Mouse (Mus musculus) left cerebral cortex, adult 2 months (tissue): ENCODE data around the gene E130309D02Rik. TPM values are rescaled to one million over a fixed set of nuclear protein-coding genes. Genes with fewer than 3 reads are reported as not detected.

Experiments
- DNase-seq, 2 experiments: peaks; one replicate each; pipeline ENCODE4 v3.0.0; 2021 to 2022; ENCODE audit warnings: low spot score in 2 of 2, mixed read lengths in 1 of 2; ENCODE audit errors: extremely low spot score in 1 of 2
- H3K27ac ChIP-seq: fragments of 200-600 bp; 2 replicates; pipeline ENCODE4 v1.8.1; 2022
- H3K4me3 ChIP-seq: fragments of 200-600 bp; 2 replicates; pipeline ENCODE4 v1.8.1; 2022
- CTCF ChIP-seq: fragments of 200-600 bp; IDR thresholded peaks from 2 replicates; pipeline ENCODE4 v1.8.1; 2022; ENCODE audit warnings: antibody characterized with exemption, mild to moderate bottlenecking, moderate library complexity
- intact Hi-C: fragments of 180-260 bp; cut with DNase I; formaldehyde crosslinking; loops from one replicate; pipeline ENCODE4 v1.15.1; 2025
- total RNA-seq, 2 experiments: library from RNA; stranded (reverse); gene quantifications; 2 replicates each; pipeline ENCODE4 v1.2.3; 2021

The E130309D02Rik gene
- total RNA-seq, 2 experiments from 2014 or later, result 24.2 to 25.5 TPM

GRCm38 (mm10) chr5:143301296-143301695 is 13.9 kb downstream of the E130309D02Rik start:
- intact Hi-C loops, result loop anchor here (5.0 kb wide), 1 partner anchor 124 kb away; no protein-coding TSS in a partner anchor

GRCm38 (mm10) chr5:143299686-143300085 is 15.5 kb downstream of the E130309D02Rik start:
- Histone ChIP-seq H3K27ac (no peak overlapping the region), H3K4me3 (no peak overlapping the region)
- peak; percentile 40 to 66 for DNase-seq
- TF ChIP-seq CTCF, result peak; percentile 77
- intact Hi-C loops, result loop anchor here (5.0 kb wide), 2 partner anchors 47 to 122 kb away; no protein-coding TSS in a partner anchor

More at GRCm38 (mm10) chr5:143301296-143301695, 13.9 kb downstream of the E130309D02Rik start:
- DNase-seq, result no peak
- TF ChIP-seq CTCF, result peak; percentile 46
- Histone ChIP-seq H3K27ac (no peak overlapping the region), H3K4me3 (no peak overlapping the region)

- intact Hi-C loops, result loop anchor here (5.0 kb wide), 1 partner anchor 46 kb away; no protein-coding TSS in a partner anchor
- no peak for DNase-seq
- Histone ChIP-seq H3K4me3 (no peak overlapping the region), H3K27ac (no peak overlapping the region)
- TF ChIP-seq CTCF, result peak; percentile 47
Measured at GRCm38 (mm10) chr5:143298391-143298790, 16.8 kb downstream of the E130309D02Rik start.

- intact Hi-C loops, result loop anchor here (5.0 kb wide), 1 partner anchor 46 kb away; no protein-coding TSS in a partner anchor
- no peak for DNase-seq
- TF ChIP-seq CTCF, result no peak
- Histone ChIP-seq H3K27ac (no peak overlapping the region), H3K4me3 (no peak overlapping the region)
Measured at GRCm38 (mm10) chr5:143297986-143298385, 17.2 kb downstream of the E130309D02Rik start.

GRCm38 (mm10) chr5:143295330-143295729 is 19.8 kb downstream of the E130309D02Rik start:
- Histone ChIP-seq H3K4me3 (no peak overlapping the region), H3K27ac (no peak overlapping the region)
- no peak for DNase-seq
- no peak for TF ChIP-seq CTCF
- intact Hi-C loops, result loop anchor here (5.0 kb wide), 1 partner anchor 43 kb away; no protein-coding TSS in a partner anchor

GRCm38 (mm10) chr5:143294862-143295261 is 20.3 kb downstream of the E130309D02Rik start:
- intact Hi-C loops, result loop anchor here (5.0 kb wide), 1 partner anchor 43 kb away; no protein-coding TSS in a partner anchor

GRCm38 (mm10) chr5:143293404-143293803 is 21.8 kb downstream of the E130309D02Rik start, which contains the start of gene Zfp853:
TSS of gene Zfp853 (minus strand) at chr5:143293623.
- DNase-seq, result peak in 1 of 2 experiments; percentile 41
- peak within 1 kb of the TSS; percentile 59 for H3K4me3 ChIP-seq
- intact Hi-C loops, result no loop called here
- H3K27ac ChIP-seq, result peak within 1 kb of the TSS; percentile 67; the same call in 1 of the 2 replicates
- no peak for TF ChIP-seq CTCF

More at GRCm38 (mm10) chr5:143294862-143295261, 20.3 kb downstream of the E130309D02Rik start:
- DNase-seq, result no peak
- Histone ChIP-seq H3K4me3 (no peak overlapping the region), H3K27ac (no peak overlapping the region)
- peak; percentile 16 for TF ChIP-seq CTCF

- no peak for TF ChIP-seq CTCF
- no peak for DNase-seq
- Histone ChIP-seq H3K4me3 (peak overlapping the region; percentile 59), H3K27ac (no peak overlapping the region)
- intact Hi-C loops, result no loop called here
Measured at GRCm38 (mm10) chr5:143292879-143293278, 22.3 kb downstream of the E130309D02Rik start.

- Histone ChIP-seq H3K27ac (no peak overlapping the region), H3K4me3 (no peak overlapping the region)
- no peak for DNase-seq
- TF ChIP-seq CTCF, result no peak
- intact Hi-C loops, result no loop called here
Measured at GRCm38 (mm10) chr5:143289299-143289698, 25.9 kb downstream of the E130309D02Rik start.

- TF ChIP-seq CTCF, result no peak
- DNase-seq, result no peak
- no peak overlapping the region for H3K4me3 ChIP-seq
- intact Hi-C loops, result no loop called here
- no peak overlapping the region for H3K27ac ChIP-seq
Measured at GRCm38 (mm10) chr5:143288378-143288911, 26.7 kb downstream of the E130309D02Rik start.

GRCm38 (mm10) chr5:143287774-143288328 is 27.3 kb downstream of the E130309D02Rik start:
- H3K27ac ChIP-seq, result no peak overlapping the region
- H3K4me3 ChIP-seq, result peak overlapping the region; percentile 7; the same call in 1 of the 2 replicates
- no peak for DNase-seq
- intact Hi-C loops, result no loop called here
- TF ChIP-seq CTCF, result no peak

- Histone ChIP-seq H3K27ac (no peak overlapping the region), H3K4me3 (no peak overlapping the region)
- peak; percentile 21 for TF ChIP-seq CTCF
- no peak for DNase-seq
- intact Hi-C loops, result no loop called here
Measured at GRCm38 (mm10) chr5:143284762-143285161, 30.4 kb downstream of the E130309D02Rik start.
